Mouse (Mus musculus): Measurements from ENCODE around the gene P2ry6.

Gene P2ry6

GRCm38 (mm10) chr7:100974135-100974903 is at the start of gene P2ry6:
P2ry6 (minus strand) TSS chr7:100974649.
- DNase-seq (ENCODE audit: low spot score in 2 of 2) = peak in 1 of 2 experiments; percentile 25

GRCm38 (mm10) chr7:101017492-101017891 is 43.0 kb upstream of the P2ry6 start:
- DNase-seq (ENCODE audit: low spot score in 2 of 2) = no peak

GRCm38 (mm10) chr7:101017021-101017461 is 42.6 kb upstream of the P2ry6 start:
- peak in 1 of 2 experiments; percentile 65 for DNase-seq (ENCODE audit: low spot score in 2 of 2)

GRCm38 (mm10) chr7:101014985-101015384 is 40.5 kb upstream of the P2ry6 start:
- no peak for DNase-seq (ENCODE audit: low spot score in 2 of 2)

- no peak for DNase-seq (ENCODE audit: low spot score in 2 of 2)
These were observed 39.6 kb upstream of the P2ry6 start for GRCm38 (mm10) chr7:101014041-101014440.

GRCm38 (mm10) chr7:101012541-101012940 is 38.1 kb upstream of the P2ry6 start, which contains the start of gene P2ry2:
P2ry2 (minus strand) TSS chr7:101012866.
- DNase-seq (ENCODE audit: low spot score in 2 of 2) = no peak

- DNase-seq (ENCODE audit: low spot score in 2 of 2) = peak in 1 of 2 experiments; percentile 31
These were observed 37.4 kb upstream of the P2ry6 start for GRCm38 (mm10) chr7:101011681-101012367.

- no peak for DNase-seq (ENCODE audit: low spot score in 2 of 2)
These were observed 36.3 kb upstream of the P2ry6 start for GRCm38 (mm10) chr7:101010741-101011140.

- DNase-seq (ENCODE audit: low spot score in 2 of 2) = no peak
These were observed 31.8 kb upstream of the P2ry6 start for GRCm38 (mm10) chr7:101006201-101006600.

- DNase-seq (ENCODE audit: low spot score in 2 of 2) = no peak
These were observed 30.7 kb upstream of the P2ry6 start for GRCm38 (mm10) chr7:101005119-101005518.

GRCm38 (mm10) chr7:101003442-101004326 is 29.2 kb upstream of the P2ry6 start:
- DNase-seq (ENCODE audit: low spot score in 2 of 2) = no peak

GRCm38 (mm10) chr7:101002274-101002673 is 27.8 kb upstream of the P2ry6 start:
- peak in 1 of 2 experiments; percentile 19 for DNase-seq (ENCODE audit: low spot score in 2 of 2)

GRCm38 (mm10) chr7:100999623-101000022 is 25.2 kb upstream of the P2ry6 start:
- DNase-seq (ENCODE audit: low spot score in 2 of 2) = no peak

- no peak for DNase-seq (ENCODE audit: low spot score in 2 of 2)
These were observed 24.1 kb upstream of the P2ry6 start for GRCm38 (mm10) chr7:100998578-100998960.

GRCm38 (mm10) chr7:100997951-100998577 is 23.6 kb upstream of the P2ry6 start:
- DNase-seq (ENCODE audit: low spot score in 2 of 2) = peak in 1 of 2 experiments; percentile 18

- no peak for DNase-seq (ENCODE audit: low spot score in 2 of 2)
These were observed 22.8 kb upstream of the P2ry6 start for GRCm38 (mm10) chr7:100997215-100997614.

GRCm38 (mm10) chr7:100995951-100996350 is 21.5 kb upstream of the P2ry6 start:
- no peak for DNase-seq (ENCODE audit: low spot score in 2 of 2)

GRCm38 (mm10) chr7:100995260-100995864 is 20.9 kb upstream of the P2ry6 start:
- no peak for DNase-seq (ENCODE audit: low spot score in 2 of 2)

GRCm38 (mm10) chr7:100993166-100993565 is 18.7 kb upstream of the P2ry6 start:
- no peak for DNase-seq (ENCODE audit: low spot score in 2 of 2)

- no peak for DNase-seq (ENCODE audit: low spot score in 2 of 2)
These were observed 17.5 kb upstream of the P2ry6 start for GRCm38 (mm10) chr7:100991972-100992371.

Data from cerebellum, postnatal 4 days (tissue).